Mouse (Mus musculus) heart, adult 11 months (tissue): ENCODE data around the gene Notch3.

Source experiments
- DNase-seq: peaks from one replicate; pipeline ENCODE4 v3.0.0; 2022

Gene Notch3

GRCm38 (mm10) chr17:32091364-32092240, 75.0 kb downstream of the Notch3 start:
- peak; percentile 98 for DNase-seq

- DNase-seq = no peak
Observed at GRCm38 (mm10) chr17:32091032-32091363, 75.7 kb downstream of the Notch3 start.

GRCm38 (mm10) chr17:32087069-32087468, 79.6 kb downstream of the Notch3 start:
- no peak for DNase-seq

GRCm38 (mm10) chr17:32083351-32083750, 83.3 kb downstream of the Notch3 start:
- no peak for DNase-seq

- DNase-seq = peak; percentile 93
Observed at GRCm38 (mm10) chr17:32075164-32075563, 91.5 kb downstream of the Notch3 start.

- no peak for DNase-seq
Observed at GRCm38 (mm10) chr17:32074658-32075057, 92.0 kb downstream of the Notch3 start.

GRCm38 (mm10) chr17:32073359-32073758, 93.3 kb downstream of the Notch3 start:
- peak; percentile 95 for DNase-seq
